In genomic region chr9:102192724-102193685, GRCm38 (mm10) we compare ENCODE assay signal across 11 mouse cellular contexts.
DNase-seq lines count a peak whose midpoint lies in the region; ATAC-seq and TF ChIP-seq lines count a peak whose summit lies in the region.
"Had no signal": no experiment of that assay in that cellular context is flagged by ENCODE, and none has a peak within 500 bp of the region (broad histone marks: within the 10 kb centered on the region; RNA-seq: fewer than 3 reads in every experiment).

No protein-coding gene starts in this region.

- H3K27me3 ChIP-seq in forebrain, embryonic 12.5 days: peaks cover 45% of the 10 kb centered on the region
- H3K27me3 ChIP-seq in neural tube, embryonic 13.5 days: peaks cover 82% of the 10 kb centered on the region
- H3K27me3 ChIP-seq: Patski had no signal

- H3K27ac ChIP-seq in layer of hippocampus, adult 2 months: peak overlapping the region; percentile 73
- peak overlapping the region; percentile 90 for H3K27ac ChIP-seq in forebrain, embryonic 12.5 days
- H3K27ac ChIP-seq in neural tube, embryonic 13.5 days (replicated peaks): 0 out of 2 replicates have a peak overlapping the region, but pooled peaks have one; percentile 0

- no peak overlapping the region for H3K9ac ChIP-seq in forebrain, embryonic 12.5 days
- no peak overlapping the region for H3K9ac ChIP-seq in neural tube, embryonic 13.5 days

- peak overlapping the region; percentile 24 for H3K4me2 ChIP-seq in forebrain, embryonic 12.5 days
- H3K4me2 ChIP-seq in neural tube, embryonic 13.5 days: no peak overlapping the region

- WGBS in forebrain, embryonic 12.5 days: 10% methylated on average over 13 of the region's 13 CpGs
- WGBS in neural tube, embryonic 13.5 days: 19% methylated on average over 13 of the region's 13 CpGs

- peak in 1 of 2 experiments; percentile 44 for DNase-seq in layer of hippocampus, adult 2 months (ENCODE audit: low spot score in 2 of 2)
- no peak for DNase-seq in layer of hippocampus, adult 18-20 months (ENCODE audit: low spot score in 2 of 2)
- peak; percentile 54 to 61 for DNase-seq in layer of hippocampus, postnatal 10 days (ENCODE audit: low spot score in 2 of 2)
- DNase-seq in adrenal gland, postnatal 10 days: no peak
- DNase-seq in lung, postnatal 4 days: no peak
- DNase-seq in ovary, adult 18-20 months (ENCODE audit: low spot score): no peak
- DNase-seq: B cell, adult 2 months; lung, adult 18-20 months had no signal

- TF ChIP-seq CTCF in layer of hippocampus, adult 2 months (conservative IDR thresholded peaks at IDR 0.05): no peak

- H3K36me3 ChIP-seq in forebrain, embryonic 12.5 days (replicated peaks): no peaks in the 10 kb centered on the region
- no peaks in the 10 kb centered on the region for H3K36me3 ChIP-seq in neural tube, embryonic 13.5 days

- no peak overlapping the region for H3K4me3 ChIP-seq in layer of hippocampus, adult 2 months
- H3K4me3 ChIP-seq in forebrain, embryonic 12.5 days (replicated peaks): no peak overlapping the region
- H3K4me3 ChIP-seq in neural tube, embryonic 13.5 days: no peak overlapping the region

- H3K9me3 ChIP-seq in forebrain, embryonic 12.5 days: no peaks in the 10 kb centered on the region
- no peaks in the 10 kb centered on the region for H3K9me3 ChIP-seq in neural tube, embryonic 13.5 days

- peak; percentile 83 for ATAC-seq in forebrain, embryonic 12.5 days (ENCODE audit: low FRiP score)
- peak; percentile 92 for ATAC-seq in neural tube, embryonic 13.5 days (ENCODE audit: low read depth)
- ATAC-seq: Patski had no signal

- H3K4me1 ChIP-seq in forebrain, embryonic 12.5 days: peaks cover 48% of the 10 kb centered on the region
- peaks cover 44% of the 10 kb centered on the region for H3K4me1 ChIP-seq in neural tube, embryonic 13.5 days (replicated peaks)

Comparison
In these comparisons a context has a peak if more than half of its experiments do, and no peak if none do; other contexts are left out.
1. DNase-seq: peak in layer of hippocampus, postnatal 10 days (2 of 2); none in layer of hippocampus, adult 18-20 months (0 of 2), adrenal gland, postnatal 10 days (single experiment), lung, postnatal 4 days (0 of 2) and ovary, adult 18-20 months (single experiment).
2. H3K27ac ChIP-seq: peak in every context shown above with its lines; median percentile 90 in forebrain, embryonic 12.5 days; 73 in layer of hippocampus, adult 2 months; 0 in neural tube, embryonic 13.5 days.